Mouse (Mus musculus) heart, postnatal 14 days (tissue): ENCODE data around the gene Cenpb. TPM values are rescaled to one million over a fixed set of nuclear protein-coding genes. Genes with fewer than 3 reads are reported as not detected.

Source experiments
- DNase-seq, 2 experiments: peaks; one replicate each; pipeline ENCODE4 v3.0.0; 2021 to 2022
- intact Hi-C: fragments of 180-260 bp; cut with DNase I; formaldehyde crosslinking; loops from one replicate; pipeline ENCODE4 v1.15.1; 2025
- total RNA-seq, 2 experiments: library from RNA; stranded (reverse); gene quantifications; 2 replicates each; pipeline ENCODE4 v1.2.3; 2021

Gene Cenpb
- total RNA-seq, 2 experiments from 2014 or later: 60.6 to 61.0 TPM

- DNase-seq: peak; percentile 85 to 90
- intact Hi-C loops: loop anchor here (2.0 kb wide), 1 partner anchor 48 kb away; no protein-coding TSS in a partner anchor
Measured at GRCm38 (mm10) chr2:131142592-131142991, 37.3 kb downstream of the Cenpb start.

- DNase-seq: no peak
- intact Hi-C loops: loop anchor here (2.0 kb wide), 1 partner anchor 15 kb away; the partner anchor contains the start of gene Hspa12b
Measured at GRCm38 (mm10) chr2:131141336-131141986, 38.4 kb downstream of the Cenpb start.

- intact Hi-C loops: loop anchor here (2.0 kb wide), 1 partner anchor 14 kb away; the partner anchor contains the start of gene Hspa12b
- no peak for DNase-seq
Measured at GRCm38 (mm10) chr2:131140533-131140905, 39.3 kb downstream of the Cenpb start.

GRCm38 (mm10) chr2:131139886-131140532 is 39.9 kb downstream of the Cenpb start:
- intact Hi-C loops: loop anchor here (2.0 kb wide), 1 partner anchor 13 kb away; the partner anchor contains the start of gene Hspa12b
- peak; percentile 53 to 61 for DNase-seq

- DNase-seq: peak in 1 of 2 experiments; percentile 0
- intact Hi-C loops: no loop called here
Measured at GRCm38 (mm10) chr2:131139287-131139686, 40.6 kb downstream of the Cenpb start.

- intact Hi-C loops: no loop called here
Measured at GRCm38 (mm10) chr2:131138760-131139159, 41.1 kb downstream of the Cenpb start.

GRCm38 (mm10) chr2:131138296-131138695 is 41.6 kb downstream of the Cenpb start:
- DNase-seq: peak; percentile 0 to 3
- intact Hi-C loops: no loop called here

More at GRCm38 (mm10) chr2:131138760-131139159, 41.1 kb downstream of the Cenpb start:
- no peak for DNase-seq

- peak in 1 of 2 experiments; percentile 2 for DNase-seq
- intact Hi-C loops: no loop called here
Measured at GRCm38 (mm10) chr2:131135521-131136139, 44.2 kb downstream of the Cenpb start.

- peak in 1 of 2 experiments; percentile 7 for DNase-seq
- intact Hi-C loops: no loop called here
Measured at GRCm38 (mm10) chr2:131134826-131135400, 45.0 kb downstream of the Cenpb start.

- intact Hi-C loops: no loop called here
- peak in 1 of 2 experiments; percentile 57 for DNase-seq
Measured at GRCm38 (mm10) chr2:131134381-131134780, 45.5 kb downstream of the Cenpb start.

- DNase-seq: no peak
- intact Hi-C loops: no loop called here
Measured at GRCm38 (mm10) chr2:131132930-131133547, 46.8 kb downstream of the Cenpb start, which contains the start of gene Gm11037. Gm11037 (plus strand) TSS chr2:131133497.

- intact Hi-C loops: no loop called here
Measured at GRCm38 (mm10) chr2:131132111-131132888, 47.6 kb downstream of the Cenpb start.

GRCm38 (mm10) chr2:131130849-131131248 is 49.0 kb downstream of the Cenpb start:
- DNase-seq: no peak
- intact Hi-C loops: no loop called here

More at GRCm38 (mm10) chr2:131132111-131132888, 47.6 kb downstream of the Cenpb start:
- DNase-seq: no peak

GRCm38 (mm10) chr2:131129836-131130235 is 50.0 kb downstream of the Cenpb start:
- DNase-seq: no peak
- intact Hi-C loops: no loop called here

- DNase-seq: no peak
- intact Hi-C loops: no loop called here
Measured at GRCm38 (mm10) chr2:131128636-131129157, 51.2 kb downstream of the Cenpb start.

- DNase-seq: no peak
- intact Hi-C loops: no loop called here
Measured at GRCm38 (mm10) chr2:131128211-131128610, 51.7 kb downstream of the Cenpb start.

GRCm38 (mm10) chr2:131127161-131127730 is 52.6 kb downstream of the Cenpb start, which contains the start of gene Hspa12b:
Hspa12b (plus strand) TSS chr2:131127280.
- intact Hi-C loops: loop anchor here (2.0 kb wide), 1 partner anchor 14 kb away; no protein-coding TSS in a partner anchor

GRCm38 (mm10) chr2:131125964-131126815 is 53.7 kb downstream of the Cenpb start:
- DNase-seq: no peak
- intact Hi-C loops: loop anchor here (2.0 kb wide), 1 partner anchor 15 kb away; no protein-coding TSS in a partner anchor

More at GRCm38 (mm10) chr2:131127161-131127730, 52.6 kb downstream of the Cenpb start, which contains the start of gene Hspa12b:
- peak; percentile 81 to 84 for DNase-seq
